Mouse (Mus musculus) lung, postnatal 0 days (tissue): ENCODE measurements at regions not wholly inside any gene's neighbourhood (a gene's known extent, or its start where the extent isn't known, plus 50 kb on each side); places are given as distances from the start of the nearest gene placed in this dataset.
A peak's percentile ranks its signal among the peaks of the same experiment; 100 is the strongest.

Experiments used
- ATAC-seq: fragments of 200-750 bp; cut with Nextera tagmentation; 2 replicates; pipeline ENCODE4 v1.8.0; 2017; ENCODE audit warnings: moderate library complexity
- DNase-seq: peaks from one replicate; pipeline ENCODE4 v3.0.0-alpha.2; 2016; ENCODE audit warnings: low spot score
- H3K27ac ChIP-seq: fragments of 300-500 bp; sonication (generic); 2 replicates; pipeline ENCODE4 v1.5.1; 2014; ENCODE audit warnings: antibody characterized with exemption, mild to moderate bottlenecking, low read length, mixed read lengths
- H3K27me3 ChIP-seq: fragments of 300-500 bp; sonication (generic); replicated peaks from 2 replicates; pipeline ENCODE4 v1.6.1; 2014; ENCODE audit warnings: low read length, mixed read lengths; ENCODE audit not compliant: insufficient read depth
- H3K36me3 ChIP-seq: fragments of 300-500 bp; sonication (generic); 2 replicates; pipeline ENCODE4 v1.6.1; 2014; ENCODE audit warnings: low read length, mixed read lengths; ENCODE audit not compliant: insufficient read depth
- H3K4me1 ChIP-seq: fragments of 300-500 bp; sonication (generic); 2 replicates; pipeline ENCODE4 v1.6.1; 2014; ENCODE audit warnings: antibody characterized with exemption, low read depth, low read length, mixed read lengths; ENCODE audit not compliant: insufficient read depth
- H3K4me2 ChIP-seq: fragments of 300-500 bp; sonication (generic); replicated peaks from 2 replicates; pipeline ENCODE4 v1.6.1; 2014; ENCODE audit warnings: low read depth, mild to moderate bottlenecking, low read length, moderate library complexity, mixed read lengths
- H3K4me3 ChIP-seq: fragments of 300-500 bp; sonication (generic); 2 replicates; pipeline ENCODE4 v1.5.1; 2014; ENCODE audit warnings: low read depth, low read length
- H3K9ac ChIP-seq: fragments of 300-500 bp; sonication (generic); replicated peaks from 2 replicates; pipeline ENCODE4 v1.6.1; 2014; ENCODE audit warnings: low read depth, mild to moderate bottlenecking
- H3K9me3 ChIP-seq: fragments of 300-500 bp; sonication (generic); 2 replicates; pipeline ENCODE4 v1.6.1; 2016; ENCODE audit warnings: low read length, mixed read lengths
- CTCF ChIP-seq: IDR thresholded peaks from 2 replicates; pipeline ENCODE4 v1.5.1; 2016; ENCODE audit warnings: antibody characterized with exemption, mild to moderate bottlenecking
- EP300 ChIP-seq: IDR thresholded peaks from 2 replicates; pipeline ENCODE4 v1.6.1; 2016; ENCODE audit warnings: antibody characterized with exemption, mild to moderate bottlenecking, control low read depth
- WGBS: fragments of 180-500 bp; shearing (Covaris S2); extraction: QIAGEN DNeasy Blood & Tissue Kit; methylation state at CpG from one replicate; pipeline ENCODE4 v1.1.7; 2014; 5-methylcytosine and 5-hydroxymethylcytosine counted together

- ATAC-seq (no peak), DNase-seq (no peak)
- Histone ChIP-seq H3K9me3 (no peaks in the 10 kb centered on the region), H3K9ac (no peak overlapping the region), H3K27me3 (peaks cover 41% of the 10 kb centered on the region), H3K4me3 (no peak overlapping the region), H3K4me2 (no peak overlapping the region), H3K36me3 (no peaks in the 10 kb centered on the region), H3K27ac (no peak overlapping the region), H3K4me1 (no peaks in the 10 kb centered on the region)
- 71% methylated on average over 4 of the region's 4 CpGs for WGBS
- TF ChIP-seq EP300 (no peak), CTCF (no peak)
Measured at GRCm38 (mm10) chr9:61297385-61297784, 74.8 kb upstream of the Tle3 start.

- TF ChIP-seq EP300 (0 out of 2 replicates have a peak, but pooled peaks have one; percentile 29), CTCF (no peak)
- peak; percentile 70 for DNase-seq
- peak; percentile 85 for ATAC-seq
- Histone ChIP-seq H3K27ac (no peak overlapping the region), H3K9ac (no peak overlapping the region), H3K9me3 (peaks cover 2% of the 10 kb centered on the region; the same call in 1 of the 2 replicates), H3K4me1 (no peaks in the 10 kb centered on the region), H3K36me3 (no peaks in the 10 kb centered on the region), H3K4me3 (no peak overlapping the region), H3K4me2 (no peak overlapping the region), H3K27me3 (peaks cover 42% of the 10 kb centered on the region)
- WGBS: 39% methylated on average over 6 of the region's 8 CpGs
Measured at GRCm38 (mm10) chr9:61299873-61300560, 72.1 kb upstream of the Tle3 start.

GRCm38 (mm10) chr9:61301070-61301469 is 71.1 kb upstream of the Tle3 start:
- no peaks in the 10 kb centered on the region for H3K36me3 ChIP-seq
- H3K9me3 ChIP-seq: peaks cover 5% of the 10 kb centered on the region; the same call in 1 of the 2 replicates
- peaks cover 44% of the 10 kb centered on the region for H3K27me3 ChIP-seq
- no peaks in the 10 kb centered on the region for H3K4me1 ChIP-seq
- no peak for TF ChIP-seq CTCF
- no peak for TF ChIP-seq EP300
- H3K9ac ChIP-seq: no peak overlapping the region
- no peak for ATAC-seq
- no peak overlapping the region for H3K27ac ChIP-seq
- H3K4me2 ChIP-seq: no peak overlapping the region
- no peak for DNase-seq
- H3K4me3 ChIP-seq: no peak overlapping the region
- WGBS: 81% methylated on average over 8 of the region's 8 CpGs

- no peak overlapping the region for H3K27ac ChIP-seq
- 11% methylated on average over 5 of the region's 5 CpGs for WGBS
- H3K9me3 ChIP-seq: peaks cover 5% of the 10 kb centered on the region; the same call in 1 of the 2 replicates
- H3K36me3 ChIP-seq: no peaks in the 10 kb centered on the region
- no peak overlapping the region for H3K4me2 ChIP-seq
- no peaks in the 10 kb centered on the region for H3K4me1 ChIP-seq
- no peak overlapping the region for H3K4me3 ChIP-seq
- H3K9ac ChIP-seq: no peak overlapping the region
- TF ChIP-seq CTCF (no peak), EP300 (no peak)
- DNase-seq: no peak
- peaks cover 32% of the 10 kb centered on the region for H3K27me3 ChIP-seq
- ATAC-seq: no peak
Measured at GRCm38 (mm10) chr9:61302724-61303123, 69.4 kb upstream of the Tle3 start.

- H3K27me3 ChIP-seq: peaks cover 30% of the 10 kb centered on the region
- H3K36me3 ChIP-seq: no peaks in the 10 kb centered on the region
- no peak for DNase-seq
- no peak overlapping the region for H3K27ac ChIP-seq
- no peak for ATAC-seq
- TF ChIP-seq CTCF: no peak
- H3K9ac ChIP-seq: no peak overlapping the region
- H3K9me3 ChIP-seq: peaks cover 5% of the 10 kb centered on the region; the same call in 1 of the 2 replicates
- no peak overlapping the region for H3K4me3 ChIP-seq
- 49% methylated on average over 9 of the region's 9 CpGs for WGBS
- H3K4me2 ChIP-seq: no peak overlapping the region
- peaks cover 5% of the 10 kb centered on the region; the same call in 1 of the 2 replicates for H3K4me1 ChIP-seq
Measured at GRCm38 (mm10) chr9:61306306-61306705, 65.9 kb upstream of the Tle3 start.

GRCm38 (mm10) chr9:61309096-61309495 is 63.1 kb upstream of the Tle3 start:
- Histone ChIP-seq H3K9me3 (peaks cover 5% of the 10 kb centered on the region; the same call in 1 of the 2 replicates), H3K27ac (no peak overlapping the region), H3K9ac (no peak overlapping the region), H3K4me2 (no peak overlapping the region), H3K4me3 (no peak overlapping the region), H3K36me3 (no peaks in the 10 kb centered on the region), H3K4me1 (peaks cover 5% of the 10 kb centered on the region; the same call in 1 of the 2 replicates), H3K27me3 (peaks cover 35% of the 10 kb centered on the region)
- WGBS: 68% methylated on average over 3 of the region's 3 CpGs
- no peak for DNase-seq
- ATAC-seq: no peak
- TF ChIP-seq CTCF (no peak), EP300 (no peak)
